Mouse (Mus musculus): Measurements from ENCODE around the gene T2. TPM values are rescaled to one million over a fixed set of nuclear protein-coding genes. Genes with fewer than 3 reads are reported as not detected.

The T2 gene
- polyA plus RNA-seq, 1 experiment: 0.81 TPM

- peak; percentile 87 for TF ChIP-seq CTCF (IDR thresholded peaks at IDR 0.05; ENCODE audit: low read depth, low read length)
- TF ChIP-seq POLR2A (IDR thresholded peaks at IDR 0.05; ENCODE audit: insufficient read depth, low read length): no peak
- Histone ChIP-seq H3K4me3 (ENCODE audit: low read depth, low read length) (no peak overlapping the region), H3K27ac (ENCODE audit: insufficient read depth, low read length) (no peak overlapping the region), H3K4me1 (ENCODE audit: control insufficient read depth, insufficient read depth, low read length) (no peaks in the 10 kb centered on the region), H3K9me3 (replicated peaks; ENCODE audit: control insufficient read depth, insufficient read depth, low read length, poor library complexity, severe bottlenecking) (no peaks in the 10 kb centered on the region), H3K9ac (ENCODE audit: low read depth, poor library complexity, severe bottlenecking) (no peak overlapping the region), H3K36me3 (ENCODE audit: control insufficient read depth, insufficient read depth, low read length, poor library complexity, severe bottlenecking) (no peaks in the 10 kb centered on the region), H3K27me3 (ENCODE audit: control insufficient read depth, insufficient read depth, low read length, poor library complexity, severe bottlenecking) (no peaks in the 10 kb centered on the region)
Measured at GRCm38 (mm10) chr17:8463482-8464128, 107.8 kb downstream of the T2 start.

- no peaks in the 10 kb centered on the region for H3K36me3 ChIP-seq (ENCODE audit: control insufficient read depth, insufficient read depth, low read length, poor library complexity, severe bottlenecking)
- TF ChIP-seq CTCF (IDR thresholded peaks at IDR 0.05; ENCODE audit: low read depth, low read length): no peak
- no peak for TF ChIP-seq EP300 (IDR thresholded peaks at IDR 0.05; ENCODE audit: insufficient read depth, low read depth, low read length)
- TF ChIP-seq POLR2A (IDR thresholded peaks at IDR 0.05; ENCODE audit: insufficient read depth, low read length): no peak
- no peaks in the 10 kb centered on the region for H3K9me3 ChIP-seq (replicated peaks; ENCODE audit: control insufficient read depth, insufficient read depth, low read length, poor library complexity, severe bottlenecking)
- no peaks in the 10 kb centered on the region for H3K4me1 ChIP-seq (ENCODE audit: control insufficient read depth, insufficient read depth, low read length)
- no peaks in the 10 kb centered on the region for H3K27me3 ChIP-seq (ENCODE audit: control insufficient read depth, insufficient read depth, low read length, poor library complexity, severe bottlenecking)
- no peak overlapping the region for H3K27ac ChIP-seq (ENCODE audit: insufficient read depth, low read length)
- no peak overlapping the region for H3K9ac ChIP-seq (ENCODE audit: low read depth, poor library complexity, severe bottlenecking)
- H3K4me3 ChIP-seq (ENCODE audit: low read depth, low read length): no peak overlapping the region
Measured at GRCm38 (mm10) chr17:8467771-8468170, 112.0 kb downstream of the T2 start.

- H3K27ac ChIP-seq (ENCODE audit: insufficient read depth, low read length): no peak overlapping the region
- H3K9ac ChIP-seq (ENCODE audit: low read depth, poor library complexity, severe bottlenecking): no peak overlapping the region
- no peaks in the 10 kb centered on the region for H3K36me3 ChIP-seq (ENCODE audit: control insufficient read depth, insufficient read depth, low read length, poor library complexity, severe bottlenecking)
- no peak overlapping the region for H3K4me3 ChIP-seq (ENCODE audit: low read depth, low read length)
- no peaks in the 10 kb centered on the region for H3K9me3 ChIP-seq (replicated peaks; ENCODE audit: control insufficient read depth, insufficient read depth, low read length, poor library complexity, severe bottlenecking)
- no peak for TF ChIP-seq POLR2A (IDR thresholded peaks at IDR 0.05; ENCODE audit: insufficient read depth, low read length)
- TF ChIP-seq CTCF (IDR thresholded peaks at IDR 0.05; ENCODE audit: low read depth, low read length): peak; percentile 82
- H3K27me3 ChIP-seq (ENCODE audit: control insufficient read depth, insufficient read depth, low read length, poor library complexity, severe bottlenecking): no peaks in the 10 kb centered on the region
- H3K4me1 ChIP-seq (ENCODE audit: control insufficient read depth, insufficient read depth, low read length): no peaks in the 10 kb centered on the region
Measured at GRCm38 (mm10) chr17:8468716-8469344, 113.0 kb downstream of the T2 start.

Other genes with a start within 250 kb of the T2 start
- 0.26 TPM in 1 of 2 replicates, not detected in the other for gene Gm49673, start 208.2 kb upstream of the T2 start, polyA plus RNA-seq (2011; ENCODE audit: insufficient read depth, insufficient read length, low read depth, missing spikeins)
- 2.2 and 2.4 TPM in 2 replicates for gene Rnaset2a, start 207.9 kb upstream of the T2 start, polyA plus RNA-seq (2011; ENCODE audit: insufficient read depth, insufficient read length, low read depth, missing spikeins)
- 77.8 and 78.5 TPM in 2 replicates for gene Fgfr1op, start 190.5 kb upstream of the T2 start, polyA plus RNA-seq (2011; ENCODE audit: insufficient read depth, insufficient read length, low read depth, missing spikeins)
- not detected in 2 replicates for gene Ccr6, start 119.9 kb upstream of the T2 start, polyA plus RNA-seq (2011; ENCODE audit: insufficient read depth, insufficient read length, low read depth, missing spikeins)
- gene Mpc1, start 73.1 kb upstream of the T2 start, polyA plus RNA-seq (2011; ENCODE audit: insufficient read depth, insufficient read length, low read depth, missing spikeins): 6.7 and 10.3 TPM in 2 replicates
- 33.8 and 48.6 TPM in 2 replicates for gene Sft2d1, start 44.9 kb upstream of the T2 start, polyA plus RNA-seq (2011; ENCODE audit: insufficient read depth, insufficient read length, low read depth, missing spikeins)
- gene Prr18, start 18.5 kb upstream of the T2 start, polyA plus RNA-seq (2011; ENCODE audit: insufficient read depth, insufficient read length, low read depth, missing spikeins): 0.61 and 0.81 TPM in 2 replicates
- 11.4 and 12.5 TPM in 2 replicates for gene T, start 78.4 kb downstream of the T2 start, polyA plus RNA-seq (2011; ENCODE audit: insufficient read depth, insufficient read length, low read depth, missing spikeins)
- 1.8 and 2.7 TPM in 2 replicates for gene Pde10a, start 169.4 kb downstream of the T2 start, polyA plus RNA-seq (2011; ENCODE audit: insufficient read depth, insufficient read length, low read depth, missing spikeins)
- 0.82 TPM in 1 of 2 replicates, not detected in the other for gene Gm17087, start 211.0 kb downstream of the T2 start, polyA plus RNA-seq (2011; ENCODE audit: insufficient read depth, insufficient read length, low read depth, missing spikeins)

Data from ES-Bruce4 (cell line).